Mouse (Mus musculus) stomach, embryonic 15.5 days (tissue): ENCODE measurements around the gene Commd1. TPM values are rescaled to one million over a fixed set of nuclear protein-coding genes. Genes with fewer than 3 reads are reported as not detected.
A peak's percentile ranks its signal among the peaks of the same experiment; 100 is the strongest.

Experiments
- ATAC-seq: fragments of 200-750 bp; cut with Nextera tagmentation; 2 replicates; pipeline ENCODE4 v1.8.0; 2017; ENCODE audit warnings: low read depth, moderate number of reproducible peaks, moderate TSS enrichment; ENCODE audit not compliant: insufficient read depth, low FRiP score
- H3K27ac ChIP-seq: fragments of 300-500 bp; sonication (generic); 2 replicates; pipeline ENCODE4 v1.5.1; 2015; ENCODE audit warnings: mild to moderate bottlenecking, inconsistent platforms
- H3K27me3 ChIP-seq: fragments of 300-500 bp; sonication (generic); replicated peaks from 2 replicates; pipeline ENCODE4 v1.6.1; 2015; ENCODE audit warnings: inconsistent platforms
- H3K36me3 ChIP-seq: fragments of 300-500 bp; sonication (generic); 2 replicates; pipeline ENCODE4 v1.6.1; 2015; ENCODE audit warnings: inconsistent platforms
- H3K4me1 ChIP-seq: fragments of 300-500 bp; sonication (generic); 2 replicates; pipeline ENCODE4 v1.6.1; 2015; ENCODE audit warnings: inconsistent platforms
- H3K4me2 ChIP-seq: fragments of 300-500 bp; sonication (generic); 2 replicates; pipeline ENCODE4 v1.6.1; 2015; ENCODE audit warnings: mild to moderate bottlenecking, inconsistent platforms
- H3K4me3 ChIP-seq: fragments of 300-500 bp; sonication (generic); replicated peaks from 2 replicates; pipeline ENCODE4 v1.5.1; 2015; ENCODE audit warnings: inconsistent platforms
- H3K9ac ChIP-seq: fragments of 300-500 bp; sonication (generic); 2 replicates; pipeline ENCODE4 v1.6.1; 2015; ENCODE audit warnings: inconsistent platforms
- H3K9me3 ChIP-seq: fragments of 300-500 bp; sonication (generic); 2 replicates; pipeline ENCODE4 v1.6.1; 2016; ENCODE audit warnings: inconsistent platforms
- WGBS: fragments of 180-500 bp; shearing (Covaris S2); methylation state at CpG from one replicate; pipeline ENCODE4 v1.1.7; 2015; 5-methylcytosine and 5-hydroxymethylcytosine counted together
- polyA plus RNA-seq: library from polyadenylated mRNA; unstranded; fragments of >200 nt; fragmentation: Nextera tagmentation; extraction: Ambion mirVana; gene quantifications from 2 replicates; pipeline ENCODE4 v1.2.1, GENCODE M21; 2015

The Commd1 gene
- polyA plus RNA-seq, 1 experiment from 2014 or later = 368 TPM

DNA sequence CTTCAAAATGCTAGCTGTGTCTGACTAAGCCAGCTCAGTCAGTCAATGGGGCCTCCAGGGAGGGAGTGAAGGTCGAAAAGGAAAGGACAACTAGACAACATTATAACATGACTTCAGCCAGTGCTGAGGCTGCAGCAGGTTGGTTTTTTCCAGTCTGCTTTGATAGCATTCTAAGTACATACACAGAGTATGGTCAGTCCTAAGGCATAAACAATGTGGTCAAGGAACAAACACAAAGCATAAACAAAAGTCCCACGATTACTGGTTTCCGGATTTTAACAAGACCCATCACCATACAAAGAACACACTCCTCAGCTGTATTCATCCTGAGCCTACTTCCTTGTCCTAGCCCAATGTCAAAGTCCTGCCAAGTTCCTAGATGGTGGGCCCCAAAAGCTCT lies 3.3 kb upstream of the Commd1 start:
- Histone ChIP-seq H3K9ac (no peak overlapping the region), H3K4me1 (peaks cover 8% of the 10 kb centered on the region), H3K4me3 (no peak overlapping the region), H3K36me3 (no peaks in the 10 kb centered on the region), H3K4me2 (no peak overlapping the region), H3K9me3 (no peaks in the 10 kb centered on the region), H3K27ac (no peak overlapping the region), H3K27me3 (no peaks in the 10 kb centered on the region)
- WGBS = 65% methylated on average over 3 of the region's 3 CpGs
- no peak for ATAC-seq

DNA sequence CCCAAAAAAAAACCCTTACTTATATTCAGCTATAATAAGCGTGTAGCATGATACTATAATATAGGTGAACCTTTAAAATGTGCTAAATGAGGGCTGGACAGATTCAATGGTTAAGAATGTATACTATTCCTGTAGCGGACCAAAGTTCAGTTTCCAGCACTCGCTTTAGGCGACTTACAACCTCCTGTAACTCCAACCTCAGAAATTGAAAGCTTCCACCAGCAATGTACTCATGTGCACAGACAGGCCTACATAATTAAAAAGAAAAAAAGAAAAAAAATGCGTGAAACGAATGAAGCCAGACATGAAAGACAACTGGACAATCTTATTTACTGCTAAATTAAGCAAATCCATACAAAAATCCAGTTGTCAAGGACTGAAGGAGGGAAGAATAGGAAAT lies 664 bp upstream of the Commd1 start:
- Histone ChIP-seq H3K27ac (no peak overlapping the region), H3K9me3 (no peaks in the 10 kb centered on the region), H3K4me3 (no peak overlapping the region), H3K27me3 (no peaks in the 10 kb centered on the region), H3K36me3 (no peaks in the 10 kb centered on the region), H3K4me1 (peaks cover 9% of the 10 kb centered on the region), H3K4me2 (no peak overlapping the region), H3K9ac (no peak overlapping the region)
- WGBS = 76% methylated on average over 6 of the region's 6 CpGs
- ATAC-seq = no peak

DNA sequence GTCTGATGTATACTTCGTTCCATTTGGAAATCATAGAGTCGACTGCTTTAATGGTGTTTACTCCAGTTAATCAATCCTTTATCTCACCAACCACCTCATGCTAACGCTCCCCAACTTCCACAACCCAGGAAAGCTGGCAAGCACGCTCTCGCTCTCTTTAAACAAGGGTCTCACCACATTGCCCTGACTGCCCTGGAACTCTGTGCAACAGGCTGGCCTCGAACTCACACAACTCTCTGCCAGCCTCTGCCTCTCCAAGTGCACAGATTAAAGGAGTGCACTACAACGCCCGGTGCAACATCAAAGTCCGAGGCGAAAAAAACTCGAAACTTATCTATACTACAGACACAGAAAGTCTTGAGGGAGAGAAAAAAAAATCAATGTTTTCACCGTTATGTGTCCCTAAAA lies 635 bp downstream of the Commd1 start:
- Histone ChIP-seq H3K27me3 (no peaks in the 10 kb centered on the region), H3K4me1 (peaks cover 9% of the 10 kb centered on the region), H3K9me3 (no peaks in the 10 kb centered on the region), H3K4me2 (peak overlapping the region; percentile 78), H3K36me3 (0 out of 2 replicates have a peak, but pooled peaks cover 4% of the 10 kb centered on the region), H3K9ac (peak overlapping the region; percentile 63), H3K27ac (peak overlapping the region; percentile 99), H3K4me3 (peak overlapping the region; percentile 85)
- ATAC-seq = peak; percentile 10; the same call in 1 of the 2 replicates
- WGBS = 2% methylated on average over 12 of the region's 12 CpGs

DNA sequence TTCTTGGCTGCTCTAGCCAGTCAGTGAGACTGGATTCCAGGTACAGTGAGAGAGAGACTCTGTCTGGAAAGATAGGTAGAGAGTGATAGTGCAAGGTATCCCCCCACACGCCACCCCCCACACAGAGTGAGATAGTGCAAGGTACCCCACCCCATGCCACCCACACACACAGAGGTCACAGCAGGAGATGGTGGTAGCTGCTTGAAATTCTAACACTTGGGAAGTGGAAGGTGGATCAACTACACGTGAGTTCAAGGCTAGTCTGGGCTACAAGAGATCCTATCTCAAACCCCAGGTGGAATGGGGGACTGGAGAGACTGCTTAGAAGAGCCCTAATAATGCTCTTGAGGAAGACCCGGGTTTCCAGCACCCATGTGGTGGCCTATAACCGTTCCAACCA lies 1.1 kb downstream of the Commd1 start:
- WGBS = 42% methylated on average over 4 of the region's 4 CpGs
- Histone ChIP-seq H3K27me3 (no peaks in the 10 kb centered on the region), H3K9ac (peak overlapping the region; percentile 63; the same call in 1 of the 2 replicates), H3K27ac (no peak overlapping the region; the same call in 1 of the 2 replicates), H3K36me3 (0 out of 2 replicates have a peak, but pooled peaks cover 4% of the 10 kb centered on the region), H3K4me3 (peak overlapping the region; percentile 85), H3K4me2 (peak overlapping the region; percentile 78), H3K9me3 (no peaks in the 10 kb centered on the region), H3K4me1 (peaks cover 9% of the 10 kb centered on the region)
- ATAC-seq = no peak

DNA sequence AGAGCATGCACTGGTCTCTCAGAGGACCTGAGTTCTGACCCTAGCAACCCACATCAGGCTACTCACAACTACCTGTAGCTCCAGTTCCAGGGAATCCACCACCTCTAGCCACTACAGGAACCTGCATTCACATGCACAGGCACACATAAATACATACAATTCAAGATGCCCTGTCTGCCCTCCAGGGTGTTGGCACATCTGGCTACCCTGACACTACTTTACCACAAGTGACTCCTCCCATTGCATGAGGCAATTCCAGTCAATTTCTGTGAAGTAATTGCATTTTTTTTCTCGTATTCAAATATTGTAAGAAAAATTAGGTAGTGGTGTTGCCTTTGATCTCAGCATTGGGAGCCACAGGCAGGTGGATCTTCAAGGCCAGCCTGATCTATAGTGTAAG lies 3.0 kb downstream of the Commd1 start:
- Histone ChIP-seq H3K4me2 (no peak overlapping the region), H3K4me3 (no peak overlapping the region), H3K4me1 (peaks cover 13% of the 10 kb centered on the region), H3K9me3 (no peaks in the 10 kb centered on the region), H3K27me3 (no peaks in the 10 kb centered on the region), H3K36me3 (0 out of 2 replicates have a peak, but pooled peaks cover 4% of the 10 kb centered on the region), H3K9ac (no peak overlapping the region), H3K27ac (no peak overlapping the region)
- 73% methylated on average over 1 of the region's 1 CpGs for WGBS
- ATAC-seq = no peak

DNA sequence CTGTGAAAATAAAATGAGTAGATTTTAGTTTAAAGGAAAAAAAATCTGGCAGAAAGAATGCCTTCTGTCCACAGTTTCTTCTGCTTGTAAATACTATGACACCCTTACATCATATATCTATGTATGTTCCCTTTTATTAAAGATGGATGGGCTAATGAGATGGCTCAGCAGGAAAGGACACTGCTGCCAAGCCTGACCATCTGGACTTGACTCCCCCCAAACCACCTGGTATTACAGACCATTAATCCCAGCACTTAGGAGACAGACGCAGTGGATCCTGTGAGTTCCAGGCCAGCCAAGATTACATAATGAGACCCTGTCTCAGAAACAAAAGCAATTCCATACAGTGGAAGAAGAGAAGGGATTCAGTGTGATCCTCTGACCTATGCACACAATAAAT lies 3.5 kb downstream of the Commd1 start:
- H3K36me3 ChIP-seq = peaks cover 7% of the 10 kb centered on the region; the same call in 1 of the 2 replicates
- H3K9me3 ChIP-seq = no peaks in the 10 kb centered on the region
- H3K4me2 ChIP-seq = no peak overlapping the region
- no peak for ATAC-seq
- 52% methylated on average over 1 of the region's 1 CpGs for WGBS
- no peak overlapping the region for H3K27ac ChIP-seq
- no peak overlapping the region for H3K9ac ChIP-seq
- no peaks in the 10 kb centered on the region for H3K27me3 ChIP-seq
- H3K4me1 ChIP-seq = peaks cover 16% of the 10 kb centered on the region
- H3K4me3 ChIP-seq = no peak overlapping the region

DNA sequence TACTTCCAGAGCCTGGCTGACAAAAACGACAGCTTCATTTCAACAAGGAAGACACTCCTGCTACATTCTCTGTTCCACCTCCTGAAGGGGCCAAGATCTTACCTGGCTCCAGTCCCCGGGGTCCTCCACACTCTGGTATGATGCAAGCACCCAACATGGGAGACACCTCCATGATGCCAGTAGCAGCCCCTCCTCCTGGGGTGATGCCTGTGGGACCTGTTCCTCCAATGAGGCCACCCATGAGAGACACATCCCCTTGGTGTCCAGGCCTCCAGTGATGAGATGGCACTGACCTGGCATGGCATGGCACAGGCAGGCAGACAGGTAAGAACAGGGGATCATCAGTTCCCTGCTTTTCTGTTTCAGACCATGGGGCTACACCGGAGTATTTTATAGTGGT lies 4.0 kb downstream of the Commd1 start:
- WGBS = 84% methylated on average over 3 of the region's 3 CpGs
- Histone ChIP-seq H3K9me3 (no peaks in the 10 kb centered on the region), H3K27me3 (no peaks in the 10 kb centered on the region), H3K4me3 (no peak overlapping the region), H3K36me3 (peaks cover 7% of the 10 kb centered on the region; the same call in 1 of the 2 replicates), H3K27ac (no peak overlapping the region), H3K4me1 (peaks cover 16% of the 10 kb centered on the region), H3K9ac (no peak overlapping the region), H3K4me2 (no peak overlapping the region)
- ATAC-seq = no peak

DNA sequence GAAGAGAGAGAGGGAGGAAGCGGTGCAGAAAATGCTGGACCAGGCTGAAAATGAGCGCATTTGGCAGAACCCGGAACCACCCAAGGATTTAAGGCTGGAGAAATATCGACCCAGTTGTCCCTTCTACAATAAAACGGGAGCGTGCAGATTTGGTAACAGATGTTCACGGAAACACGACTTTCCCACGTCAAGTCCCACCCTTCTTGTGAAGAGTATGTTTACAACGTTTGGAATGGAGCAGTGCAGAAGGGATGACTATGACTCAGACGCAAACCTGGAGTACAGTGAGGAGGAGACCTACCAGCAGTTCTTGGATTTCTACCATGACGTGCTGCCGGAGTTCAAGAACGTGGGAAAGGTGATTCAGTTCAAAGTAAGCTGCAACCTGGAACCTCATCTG lies 8.6 kb downstream of the Commd1 start:
- Histone ChIP-seq H3K27ac (peak overlapping the region; percentile 79), H3K9me3 (no peaks in the 10 kb centered on the region), H3K36me3 (peaks cover 13% of the 10 kb centered on the region; the same call in 1 of the 2 replicates), H3K4me2 (peak overlapping the region; percentile 60), H3K4me3 (peak overlapping the region; percentile 55), H3K27me3 (no peaks in the 10 kb centered on the region), H3K4me1 (0 out of 2 replicates have a peak, but pooled peaks cover 7% of the 10 kb centered on the region), H3K9ac (no peak overlapping the region)
- ATAC-seq = no peak
- WGBS = 38% methylated on average over 14 of the region's 14 CpGs

DNA sequence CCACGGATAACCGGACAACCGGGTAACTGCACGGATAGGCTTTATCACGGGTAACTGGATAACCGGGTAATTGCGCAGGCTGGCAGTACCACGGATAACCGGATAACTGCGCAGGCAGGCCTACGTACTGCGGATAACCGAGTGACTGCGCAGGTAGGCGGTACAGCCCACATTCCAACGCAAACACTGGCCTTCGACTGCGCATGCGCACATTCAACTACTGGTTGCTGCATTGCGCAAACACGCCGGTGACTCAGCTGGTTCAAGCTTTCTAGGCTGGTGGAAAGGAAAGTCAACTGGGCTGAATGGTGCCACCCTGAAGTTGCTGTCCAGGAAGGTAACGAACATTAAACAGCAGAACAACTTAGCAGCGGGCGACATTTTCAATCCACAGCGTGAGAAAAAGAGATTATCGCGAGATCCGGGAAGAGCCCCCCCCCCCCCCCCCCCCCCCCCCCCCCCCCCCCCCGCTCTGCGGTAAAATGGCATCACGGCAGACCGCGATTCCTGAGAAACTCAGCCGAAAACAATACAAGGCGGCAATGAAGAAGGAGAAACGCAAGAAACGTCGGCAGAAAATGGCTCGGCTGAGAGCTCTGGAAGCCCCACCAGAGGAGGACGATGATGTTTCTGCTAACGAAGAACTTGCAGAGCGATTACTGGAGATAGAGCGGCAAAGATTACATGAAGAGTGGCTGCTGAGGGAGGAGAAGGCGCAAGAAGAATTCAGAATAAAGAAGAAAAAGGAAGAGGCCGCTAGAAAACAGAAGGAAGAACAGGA lies 9.2 kb downstream of the Commd1 start:
- Histone ChIP-seq H3K4me1 (0 out of 2 replicates have a peak, but pooled peaks cover 7% of the 10 kb centered on the region), H3K9me3 (no peaks in the 10 kb centered on the region), H3K9ac (peak overlapping the region; percentile 19; the same call in 1 of the 2 replicates), H3K4me3 (peak overlapping the region; percentile 55), H3K36me3 (peaks cover 13% of the 10 kb centered on the region; the same call in 1 of the 2 replicates), H3K4me2 (peak overlapping the region; percentile 64), H3K27me3 (no peaks in the 10 kb centered on the region), H3K27ac (peak overlapping the region; percentile 79)
- 41% methylated on average over 41 of the region's 46 CpGs for WGBS
- peak; percentile 75 for ATAC-seq

DNA sequence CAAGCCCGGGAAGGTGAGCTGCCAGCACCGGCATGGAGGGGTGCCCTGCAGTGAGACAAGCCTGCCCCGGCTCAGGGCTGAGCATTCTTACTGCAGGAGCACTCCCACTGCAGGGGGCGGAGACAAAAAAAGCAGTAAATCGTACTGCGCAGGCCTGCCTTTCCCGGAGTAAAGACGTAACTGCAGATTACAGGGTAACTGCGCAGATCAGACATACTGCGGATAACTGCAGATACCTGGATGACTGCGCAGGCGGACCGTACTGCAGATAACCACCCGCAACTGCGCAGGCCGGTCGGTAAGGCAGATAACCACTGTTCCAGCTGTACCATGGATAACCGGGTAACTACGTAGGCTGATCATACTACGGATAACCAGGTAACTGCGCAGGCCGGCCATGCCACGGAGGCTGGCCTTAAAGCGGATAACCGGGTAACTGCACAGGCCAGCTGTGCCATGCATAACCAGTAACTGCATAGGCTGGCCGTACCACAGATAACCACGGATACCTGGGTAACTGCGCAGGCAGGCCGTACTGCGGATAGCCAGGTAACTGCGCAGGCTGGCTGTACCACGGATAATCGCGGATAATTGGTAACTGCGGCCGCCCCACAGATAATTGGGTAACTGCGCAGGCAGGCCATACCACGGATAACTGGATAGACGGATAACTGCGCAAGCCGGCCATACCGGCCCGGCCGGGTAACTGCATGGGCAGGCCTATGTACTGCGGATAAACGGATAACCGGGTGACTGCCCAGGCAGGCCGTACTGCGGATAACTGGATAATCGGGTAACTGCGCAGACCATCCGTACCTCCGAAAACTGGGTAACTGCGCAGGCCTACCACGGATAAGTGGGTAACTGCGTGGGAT lies 10.1 kb downstream of the Commd1 start, which contains the start of gene Zrsr1:
TSS of gene Zrsr1 (plus strand) at position 171 of the 875 bp plus-strand sequence.
- Histone ChIP-seq H3K4me3 (peak within 1 kb of the TSS; percentile 55), H3K9ac (peak within 1 kb of the TSS; percentile 19; the same call in 1 of the 2 replicates), H3K9me3 (no peaks in the 10 kb centered on the region), H3K27me3 (no peaks in the 10 kb centered on the region), H3K4me2 (peak within 1 kb of the TSS; percentile 64), H3K36me3 (peaks cover 9% of the 10 kb centered on the region; the same call in 1 of the 2 replicates), H3K27ac (peak within 1 kb of the TSS; percentile 71), H3K4me1 (0 out of 2 replicates have a peak, but pooled peaks cover 7% of the 10 kb centered on the region)
- ATAC-seq = peak; percentile 89
- 48% methylated on average over 56 of the region's 56 CpGs for WGBS

DNA sequence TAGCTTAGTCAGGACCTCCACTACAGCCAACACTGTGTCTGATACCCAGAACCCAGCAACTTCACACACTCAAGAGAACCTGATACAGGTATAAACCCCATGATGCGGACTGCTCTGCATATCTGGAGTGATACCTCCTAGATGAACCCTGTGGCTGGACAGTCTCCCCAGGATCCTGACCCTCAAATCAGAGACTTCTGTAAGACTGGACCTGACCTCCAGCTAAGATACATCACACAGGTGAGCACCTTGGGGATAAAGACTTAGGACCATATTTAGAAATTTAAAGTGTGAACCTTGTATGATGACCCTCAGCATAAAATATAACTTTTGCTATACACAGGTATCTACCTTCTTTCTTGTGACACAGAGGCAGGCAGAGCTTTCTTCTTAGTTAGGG lies 11.6 kb downstream of the Commd1 start:
- 100% methylated on average over 1 of the region's 1 CpGs for WGBS
- no peak for ATAC-seq

More for the DNA sequence above, 11.6 kb downstream of the Commd1 start:
- no peaks in the 10 kb centered on the region for H3K27me3 ChIP-seq
- H3K9me3 ChIP-seq = no peaks in the 10 kb centered on the region
- H3K27ac ChIP-seq = no peak overlapping the region
- no peak overlapping the region for H3K4me2 ChIP-seq
- peaks cover 17% of the 10 kb centered on the region; the same call in 1 of the 2 replicates for H3K36me3 ChIP-seq
- H3K4me3 ChIP-seq = no peak overlapping the region
- no peak overlapping the region for H3K9ac ChIP-seq
- 0 out of 2 replicates have a peak, but pooled peaks cover 6% of the 10 kb centered on the region for H3K4me1 ChIP-seq
